Mouse (Mus musculus) MEL (cell line): ENCODE results near the gene Hpd. TPM values are rescaled to one million over a fixed set of nuclear protein-coding genes. Genes with fewer than 3 reads are reported as not detected.
"Not testable (repeated sequence)": the region's sequence is repeated elsewhere in the genome, so short reads cannot be mapped to it uniquely, and the experiment has no call there.

ENCODE experiments used
- DNase-seq: peaks from one replicate; pipeline ENCODE4 v3.0.0; 2011; ENCODE audit warnings: low read depth, low spot score
- H3K27ac ChIP-seq: 2 replicates; pipeline ENCODE4 v1.5.1; 2012; ENCODE audit warnings: low read depth, mild to moderate bottlenecking, control low read depth, low read length, moderate library complexity; ENCODE audit not compliant: control insufficient read depth
- H3K27me3 ChIP-seq, 2 experiments: fragments of 150-350 bp in 1 of 2; sonication (generic) in 1 of 2; 2 replicates each; pipeline ENCODE4 v1.6.1; 2012; ENCODE audit warnings: low read length in 2 of 2, mild to moderate bottlenecking in 2 of 2, improper control_type of control experiment in 1 of 2, moderate library complexity in 1 of 2; ENCODE audit not compliant: insufficient read depth in 2 of 2, control insufficient read depth in 1 of 2
- H3K36me3 ChIP-seq, 2 experiments: 2 replicates each; pipeline ENCODE4 v1.6.1; 2012 to 2014; ENCODE audit warnings: low read length in 2 of 2, improper control_type of control experiment in 1 of 2, inconsistent platforms in 1 of 2, mild to moderate bottlenecking in 1 of 2; ENCODE audit not compliant: insufficient read depth in 2 of 2, control insufficient read depth in 1 of 2
- H3K4me1 ChIP-seq, 2 experiments: fragments of 150-350 bp in 1 of 2; sonication (generic) in 1 of 2; 2 replicates each; pipeline ENCODE4 v1.6.1; 2012; ENCODE audit warnings: low read length in 2 of 2, improper control_type of control experiment in 1 of 2, mild to moderate bottlenecking in 1 of 2; ENCODE audit not compliant: insufficient read depth in 2 of 2, control insufficient read depth in 1 of 2
- H3K4me3 ChIP-seq, 2 experiments: fragments of 150-350 bp in 1 of 2; sonication (generic) in 1 of 2; 2 replicates each; pipeline ENCODE4 v1.5.1; 2012; ENCODE audit warnings: low read depth in 2 of 2, low read length in 2 of 2, mild to moderate bottlenecking in 2 of 2, moderate library complexity in 2 of 2, control low read depth in 1 of 2, improper control_type of control experiment in 1 of 2; ENCODE audit not compliant: control insufficient read depth in 1 of 2, insufficient read depth in 1 of 2
- H3K79me2 ChIP-seq: 2 replicates; pipeline ENCODE4 v1.6.1; 2012; ENCODE audit warnings: mild to moderate bottlenecking, low read length, moderate library complexity; ENCODE audit not compliant: control insufficient read depth, poor library complexity, insufficient read depth
- H3K9ac ChIP-seq: 2 replicates; pipeline ENCODE4 v1.6.1; 2012; ENCODE audit warnings: low read depth, mild to moderate bottlenecking, control low read depth, low read length, moderate library complexity; ENCODE audit not compliant: control insufficient read depth, poor library complexity, severe bottlenecking
- H3K9me3 ChIP-seq: fragments of 150-350 bp; sonication (generic); replicated peaks from 2 replicates; pipeline ENCODE4 v1.6.1; 2012; ENCODE audit warnings: mild to moderate bottlenecking, low read length, improper control_type of control experiment, moderate library complexity; ENCODE audit not compliant: insufficient read depth
- CHD1 ChIP-seq: IDR thresholded peaks from 2 replicates; pipeline ENCODE4 v1.6.1; 2012; ENCODE audit warnings: low read depth, mild to moderate bottlenecking, inconsistent platforms, low read length, improper control_type of control experiment
- CHD2 ChIP-seq: IDR thresholded peaks from 2 replicates; pipeline ENCODE4 v1.6.1; 2011; ENCODE audit warnings: low read length, improper control_type of control experiment
- CTCF ChIP-seq, 3 experiments: IDR thresholded peaks in 2 of 3; conservative IDR thresholded peaks in 1 of 3; 2 replicates each; pipeline ENCODE4 v1.5.1; 2011 to 2012; ENCODE audit warnings: low read length in 3 of 3, low read depth in 2 of 3, mild to moderate bottlenecking in 2 of 3, improper control_type of control experiment in 1 of 3, inconsistent platforms in 1 of 3, mixed read lengths in 1 of 3, moderate library complexity in 1 of 3; ENCODE audit not compliant: control insufficient read depth in 1 of 3, insufficient read depth in 1 of 3, poor library complexity in 1 of 3, severe bottlenecking in 1 of 3
- E2F4 ChIP-seq: IDR thresholded peaks from 2 replicates; pipeline ENCODE4 v1.6.1; 2011; ENCODE audit warnings: low read depth, low read length, improper control_type of control experiment, borderline replicate concordance
- ELF1 ChIP-seq: IDR thresholded peaks from 2 replicates; pipeline ENCODE4 v1.6.1; 2014; ENCODE audit warnings: low read depth, mild to moderate bottlenecking, inconsistent platforms, low read length, improper control_type of control experiment, moderate library complexity
- EP300 ChIP-seq, 2 experiments: IDR thresholded peaks; 2 replicates each; pipeline ENCODE4 v1.6.1; 2011; ENCODE audit warnings: improper control_type of control experiment in 2 of 2, low read length in 2 of 2, low read depth in 1 of 2, mild to moderate bottlenecking in 1 of 2
- ETS1 ChIP-seq: IDR thresholded peaks from 2 replicates; pipeline ENCODE4 v1.6.1; 2012; ENCODE audit warnings: low read depth, mild to moderate bottlenecking, inconsistent platforms, low read length, improper control_type of control experiment, moderate library complexity
- GATA1 ChIP-seq: IDR thresholded peaks from 2 replicates; pipeline ENCODE4 v1.6.1; 2011; ENCODE audit warnings: low read depth, low read length, improper control_type of control experiment
- KAT2A ChIP-seq: conservative IDR thresholded peaks from 2 replicates; pipeline ENCODE4 v1.6.1; 2012; ENCODE audit warnings: low read depth, low read length, improper control_type of control experiment, inconsistent platforms
- MAX ChIP-seq: IDR thresholded peaks from 2 replicates; pipeline ENCODE4 v1.6.1; 2011; ENCODE audit warnings: low read length, improper control_type of control experiment
- MAZ ChIP-seq: IDR thresholded peaks from 2 replicates; pipeline ENCODE4 v1.6.1; 2012; ENCODE audit warnings: low read depth, mild to moderate bottlenecking, inconsistent platforms, low read length, improper control_type of control experiment
- MEF2A ChIP-seq: IDR thresholded peaks from 2 replicates; pipeline ENCODE4 v1.6.1; 2014; ENCODE audit warnings: low read depth, mild to moderate bottlenecking, inconsistent platforms, low read length, improper control_type of control experiment; ENCODE audit not compliant: poor library complexity, insufficient replicate concordance, severe bottlenecking; ENCODE audit errors: extremely low read depth
- MXI1 ChIP-seq: IDR thresholded peaks from 2 replicates; pipeline ENCODE4 v1.6.1; 2011; ENCODE audit warnings: mild to moderate bottlenecking, low read depth, low read length, improper control_type of control experiment
- NELFE ChIP-seq: IDR thresholded peaks from 2 replicates; pipeline ENCODE4 v1.6.1; 2011; ENCODE audit warnings: low read depth, low read length, improper control_type of control experiment
- NRF1 ChIP-seq: IDR thresholded peaks from 2 replicates; pipeline ENCODE4 v1.6.1; 2014; ENCODE audit warnings: low read depth, mild to moderate bottlenecking, inconsistent platforms, low read length, improper control_type of control experiment, moderate library complexity; ENCODE audit not compliant: poor library complexity, insufficient read depth, severe bottlenecking
- RCOR1 ChIP-seq: IDR thresholded peaks from 2 replicates; pipeline ENCODE4 v1.6.1; 2012; ENCODE audit warnings: low read depth, mild to moderate bottlenecking, inconsistent platforms, low read length, improper control_type of control experiment
- SIN3A ChIP-seq: IDR thresholded peaks from 2 replicates; pipeline ENCODE4 v1.6.1; 2012; ENCODE audit warnings: low read length, improper control_type of control experiment, inconsistent platforms
- SMC3 ChIP-seq: IDR thresholded peaks from 2 replicates; pipeline ENCODE4 v1.6.1; 2011; ENCODE audit warnings: low read depth, low read length, improper control_type of control experiment
- TAL1 ChIP-seq: IDR thresholded peaks from 2 replicates; pipeline ENCODE4 v1.6.1; 2012; ENCODE audit warnings: mild to moderate bottlenecking, inconsistent platforms, low read length, moderate library complexity, mixed read lengths
- TBP ChIP-seq: IDR thresholded peaks from 2 replicates; pipeline ENCODE4 v1.8.0; 2011; ENCODE audit warnings: low read depth, low read length, improper control_type of control experiment
- TCF12 ChIP-seq: IDR thresholded peaks from 2 replicates; pipeline ENCODE4 v1.6.1; 2014; ENCODE audit warnings: low read depth, mild to moderate bottlenecking, inconsistent platforms, low read length, improper control_type of control experiment, moderate library complexity
- UBTF ChIP-seq: IDR thresholded peaks from 2 replicates; pipeline ENCODE4 v1.6.1; 2012; ENCODE audit warnings: low read depth, mild to moderate bottlenecking, inconsistent platforms, low read length, improper control_type of control experiment, moderate library complexity, borderline replicate concordance; ENCODE audit not compliant: insufficient read depth
- USF1 ChIP-seq: IDR thresholded peaks from 2 replicates; pipeline ENCODE4 v1.6.1; 2014; ENCODE audit warnings: low read depth, mild to moderate bottlenecking, inconsistent platforms, low read length, improper control_type of control experiment, moderate library complexity
- ZKSCAN1 ChIP-seq: IDR thresholded peaks from 2 replicates; pipeline ENCODE4 v1.6.1; 2012; ENCODE audit warnings: low read depth, mild to moderate bottlenecking, inconsistent platforms, low read length, improper control_type of control experiment, moderate library complexity
- ZMIZ1 ChIP-seq: IDR thresholded peaks from 2 replicates; pipeline ENCODE4 v1.6.1; 2012; ENCODE audit warnings: low read depth, mild to moderate bottlenecking, inconsistent platforms, low read length, improper control_type of control experiment, moderate library complexity
- ZNF384 ChIP-seq: IDR thresholded peaks from 2 replicates; pipeline ENCODE4 v1.6.1; 2012; ENCODE audit warnings: low read depth, mild to moderate bottlenecking, inconsistent platforms, low read length, improper control_type of control experiment
- polyA plus RNA-seq, 2 experiments: library from polyadenylated mRNA; stranded (reverse) in 1 of 2; unstranded in 1 of 2; fragments of >175 nt in 1 of 2; fragments of >200 nt in 1 of 2; gene quantifications; 2 replicates each; pipeline versions ENCODE4 v1.2.1 to v1.2.4; 2012; ENCODE audit warnings: low replicate concordance in 2 of 2, low read depth in 1 of 2; ENCODE audit not compliant: insufficient read length in 2 of 2, insufficient read depth in 1 of 2, missing spikeins in 1 of 2
- total RNA-seq: library from RNA; depleted of rRNA; stranded (reverse); fragments of 300-350 nt; gene quantifications from 2 replicates; pipeline ENCODE4 v1.2.3, GENCODE M21; 2012

Hpd gene
- total and polyA plus RNA-seq, 3 experiments, result not detected

- DNase-seq, result peak; percentile 63
- Histone ChIP-seq H3K36me3 (peaks cover 0 to 17% of the 10 kb centered on the region in 2 experiments; a peak in 2 of 4 replicates), H3K4me3 (peak overlapping the region; percentile 0 to 35; a peak in 2 of 4 replicates), H3K9ac (peak overlapping the region; percentile 32), H3K4me1 (peaks cover 12 to 22% of the 10 kb centered on the region in 2 experiments; a peak in 3 of 4 replicates), H3K27ac (peak overlapping the region; percentile 96)
- TF ChIP-seq TCF12, result peak; percentile 60
- 0 out of 2 replicates have a peak, but pooled peaks have one; percentile 53 for TF ChIP-seq TBP
- peak; percentile 24; the same call in 1 of the 2 replicates for TF ChIP-seq RCOR1
- peak; percentile 14; the same call in 1 of the 2 replicates for TF ChIP-seq TAL1
- peak in 1 of 2 experiments; percentile 68; a peak in 3 of 4 replicates for TF ChIP-seq EP300 (IDR thresholded peaks at IDR 0.05; ENCODE audit: low read depth in 1 of 2, low read length in 2 of 2)
- peak; percentile 64 for TF ChIP-seq SIN3A
- TF ChIP-seq ETS1, result peak; percentile 49; the same call in 1 of the 2 replicates
- peak; percentile 45; the same call in 1 of the 2 replicates for TF ChIP-seq GATA1
- peak; percentile 84 for TF ChIP-seq ZNF384
- not testable (repeated sequence) for H3K9me3 ChIP-seq, H3K27me3 ChIP-seq, H3K79me2 ChIP-seq
These were observed 18.4 kb upstream of the Hpd start for GRCm38 (mm10) chr5:123200816-123201522.

DNA sequence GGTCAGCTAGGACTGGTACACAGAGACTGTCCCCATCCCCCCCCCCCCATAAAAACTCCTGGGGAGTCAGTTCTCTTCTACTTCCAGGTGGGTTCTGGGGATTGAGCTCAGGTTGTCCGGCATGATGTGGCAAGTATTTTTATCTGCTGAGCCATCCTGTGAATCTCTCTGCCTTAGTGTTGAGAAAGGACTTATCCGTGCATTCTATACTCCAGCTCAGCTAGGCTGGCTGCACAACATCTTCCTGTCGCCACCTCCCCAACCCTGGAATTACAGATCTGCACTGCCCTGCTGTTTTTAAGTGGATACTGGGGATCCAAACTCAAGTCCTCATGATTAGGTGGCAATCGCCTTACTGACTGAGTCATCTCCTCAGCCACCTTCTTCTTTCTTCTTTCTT, 16.0 kb upstream of the Hpd start:
- Histone ChIP-seq H3K79me2 (no peaks in the 10 kb centered on the region; the same call in 1 of the 2 replicates), H3K4me1 (peaks cover 20 to 38% of the 10 kb centered on the region in 2 experiments)

More for the DNA sequence above, 16.0 kb upstream of the Hpd start:
- Histone ChIP-seq H3K27ac (no peak overlapping the region), H3K9me3 (no peaks in the 10 kb centered on the region), H3K4me3 (no peak overlapping the region), H3K27me3 (no peaks in the 10 kb centered on the region), H3K36me3 (peaks cover 0 to 28% of the 10 kb centered on the region in 2 experiments; a peak in 2 of 4 replicates), H3K9ac (no peak overlapping the region)
- TF ChIP-seq NRF1, result no peak
- no peak for TF ChIP-seq MAZ
- no peak for TF ChIP-seq USF1
- no peak for TF ChIP-seq ZMIZ1
- TF ChIP-seq CTCF (IDR thresholded peaks at IDR 0.05 in 2 of 3, conservative IDR thresholded peaks at IDR 0.05 in 1 of 3; ENCODE audit: control insufficient read depth in 1 of 3, insufficient read depth in 1 of 3, low read depth in 2 of 3, low read length in 3 of 3, poor library complexity in 1 of 3, severe bottlenecking in 1 of 3), result no peak
- no peak for TF ChIP-seq SMC3
- no peak for TF ChIP-seq MXI1
- TF ChIP-seq UBTF, result no peak
- no peak for TF ChIP-seq MAX
- no peak for TF ChIP-seq E2F4
- no peak for TF ChIP-seq NELFE
- no peak for TF ChIP-seq ETS1
- no peak for TF ChIP-seq ZKSCAN1
- no peak for TF ChIP-seq ELF1
- no peak for TF ChIP-seq CHD1
- TF ChIP-seq ZNF384, result no peak
- no peak for TF ChIP-seq MEF2A
- TF ChIP-seq CHD2, result no peak
- TF ChIP-seq KAT2A, result no peak
- no peak for TF ChIP-seq GATA1
- DNase-seq, result no peak
